Mouse (Mus musculus) kidney, postnatal 36 days (tissue): ENCODE measurements at regions not wholly inside any gene's neighbourhood (a gene's known extent, or its start where the extent isn't known, plus 50 kb on each side); places are given as distances from the start of the nearest gene placed in this dataset.
A peak's percentile ranks its signal among the peaks of the same experiment; 100 is the strongest.
"Not testable (repeated sequence)": the region's sequence is repeated elsewhere in the genome, so short reads cannot be mapped to it uniquely, and the experiment has no call there.

Experiments used
- DNase-seq, 2 experiments: peaks; one replicate each; pipeline ENCODE4 v3.0.0; 2021 to 2022; ENCODE audit warnings: mixed read lengths in 2 of 2

GRCm38 (mm10) chr12:54517265-54517664 is 139.1 kb downstream of the Sptssa start:
- peak in 1 of 2 experiments; percentile 22 for DNase-seq

GRCm38 (mm10) chr12:54516463-54516862 is 139.9 kb downstream of the Sptssa start:
- DNase-seq = no peak

- DNase-seq = not testable (repeated sequence)
Measured at GRCm38 (mm10) chr12:54516039-54516438, 140.3 kb downstream of the Sptssa start.

GRCm38 (mm10) chr12:54509903-54510302 is 146.5 kb downstream of the Sptssa start:
- DNase-seq = peak in 1 of 2 experiments; percentile 22

GRCm38 (mm10) chr12:54502775-54503174 is 153.6 kb downstream of the Sptssa start:
- no peak for DNase-seq

GRCm38 (mm10) chr12:54499963-54500362 is 156.4 kb downstream of the Sptssa start:
- no peak for DNase-seq

- no peak for DNase-seq
Measured at GRCm38 (mm10) chr12:54495701-54496374, 160.5 kb downstream of the Sptssa start.

GRCm38 (mm10) chr12:54494756-54495375 is 161.5 kb downstream of the Sptssa start:
- no peak for DNase-seq

GRCm38 (mm10) chr12:54492737-54493136 is 163.6 kb downstream of the Sptssa start:
- DNase-seq = peak in 1 of 2 experiments; percentile 10

GRCm38 (mm10) chr12:54490460-54490859 is 165.9 kb downstream of the Sptssa start:
- no peak for DNase-seq

GRCm38 (mm10) chr12:54489675-54490074 is 166.7 kb downstream of the Sptssa start:
- DNase-seq = peak; percentile 74 to 88

GRCm38 (mm10) chr12:54487689-54488088 is 168.7 kb downstream of the Sptssa start:
- no peak for DNase-seq

GRCm38 (mm10) chr12:54482020-54482419 is 174.4 kb downstream of the Sptssa start:
- peak; percentile 18 to 19 for DNase-seq

GRCm38 (mm10) chr12:54479841-54480240 is 176.5 kb downstream of the Sptssa start:
- peak; percentile 51 to 54 for DNase-seq

- no peak for DNase-seq
Measured at GRCm38 (mm10) chr12:54472881-54473280, 183.5 kb downstream of the Sptssa start.

- DNase-seq = no peak
Measured at GRCm38 (mm10) chr12:54472407-54472806, 184.0 kb downstream of the Sptssa start.

- no peak for DNase-seq
Measured at GRCm38 (mm10) chr12:54467635-54468034, 188.7 kb downstream of the Sptssa start.

GRCm38 (mm10) chr12:54463806-54464205 is 192.6 kb downstream of the Sptssa start:
- DNase-seq = peak; percentile 38 to 65

GRCm38 (mm10) chr12:54461411-54461810 is 195.0 kb downstream of the Sptssa start:
- DNase-seq = no peak

GRCm38 (mm10) chr12:54460135-54460523 is 196.2 kb downstream of the Sptssa start:
- peak; percentile 72 to 75 for DNase-seq

GRCm38 (mm10) chr12:54459462-54460134 is 196.8 kb downstream of the Sptssa start:
- no peak for DNase-seq

GRCm38 (mm10) chr12:54456731-54457130 is 199.6 kb downstream of the Sptssa start:
- no peak for DNase-seq

GRCm38 (mm10) chr12:54454606-54455005 is 201.8 kb downstream of the Sptssa start:
- no peak for DNase-seq

GRCm38 (mm10) chr12:54453343-54453742 is 203.0 kb downstream of the Sptssa start:
- no peak for DNase-seq
